Mouse (Mus musculus) neural tube, embryonic 12.5 days (tissue): ENCODE measurements around the gene Nsd1. TPM values are rescaled to one million over a fixed set of nuclear protein-coding genes. Genes with fewer than 3 reads are reported as not detected.

Experiments used
- ATAC-seq: fragments of 200-750 bp; cut with Nextera tagmentation; 2 replicates; pipeline ENCODE4 v1.8.0; 2017; ENCODE audit warnings: low read depth, mild to moderate bottlenecking, moderate TSS enrichment, moderate library complexity; ENCODE audit not compliant: low FRiP score
- H3K27ac ChIP-seq: fragments of 300-500 bp; sonication (generic); 2 replicates; pipeline ENCODE4 v1.5.1; 2016
- H3K27me3 ChIP-seq: fragments of 300-500 bp; sonication (generic); replicated peaks from 2 replicates; pipeline ENCODE4 v1.6.1; 2016; ENCODE audit warnings: mild to moderate bottlenecking
- H3K36me3 ChIP-seq: fragments of 300-500 bp; sonication (generic); 2 replicates; pipeline ENCODE4 v1.6.1; 2016; ENCODE audit warnings: mild to moderate bottlenecking
- H3K4me1 ChIP-seq: fragments of 300-500 bp; sonication (generic); 2 replicates; pipeline ENCODE4 v1.6.1; 2016
- H3K4me2 ChIP-seq: fragments of 300-500 bp; sonication (generic); replicated peaks from 2 replicates; pipeline ENCODE4 v1.6.1; 2016; ENCODE audit warnings: mild to moderate bottlenecking
- H3K4me3 ChIP-seq: fragments of 300-500 bp; sonication (generic); 2 replicates; pipeline ENCODE4 v1.5.1; 2016
- H3K9ac ChIP-seq: fragments of 300-500 bp; sonication (generic); 2 replicates; pipeline ENCODE4 v1.6.1; 2016; ENCODE audit warnings: mild to moderate bottlenecking
- H3K9me3 ChIP-seq: fragments of 300-500 bp; sonication (generic); 2 replicates; pipeline ENCODE4 v1.6.1; 2016; ENCODE audit warnings: mild to moderate bottlenecking
- WGBS: fragments of 180-500 bp; shearing (Covaris S2); methylation state at CpG from one replicate; pipeline ENCODE4 v1.1.7; 2016; 5-methylcytosine and 5-hydroxymethylcytosine counted together
- polyA plus RNA-seq: library from polyadenylated mRNA; unstranded; fragments of >200 nt; fragmentation: Nextera tagmentation; extraction: Ambion mirVana; gene quantifications from 2 replicates; pipeline ENCODE4 v1.2.1, GENCODE M21; 2016

Gene Nsd1
- polyA plus RNA-seq, 1 experiment from 2014 or later: 68.6 TPM

GRCm38 (mm10) chr13:55203740-55204139, 5.8 kb upstream of the Nsd1 start:
- H3K9ac ChIP-seq: no peak overlapping the region
- no peaks in the 10 kb centered on the region for H3K4me1 ChIP-seq
- H3K9me3 ChIP-seq: no peaks in the 10 kb centered on the region
- no peaks in the 10 kb centered on the region for H3K27me3 ChIP-seq
- no peaks in the 10 kb centered on the region for H3K36me3 ChIP-seq
- H3K4me3 ChIP-seq: no peak overlapping the region
- 86% methylated on average over 9 of the region's 9 CpGs for WGBS
- H3K4me2 ChIP-seq: no peak overlapping the region
- H3K27ac ChIP-seq: no peak overlapping the region
- ATAC-seq: no peak

- Histone ChIP-seq H3K27me3 (no peaks in the 10 kb centered on the region), H3K36me3 (no peaks in the 10 kb centered on the region), H3K27ac (no peak overlapping the region), H3K4me3 (no peak overlapping the region), H3K4me2 (no peak overlapping the region), H3K9ac (no peak overlapping the region), H3K4me1 (peaks cover 5% of the 10 kb centered on the region; the same call in 1 of the 2 replicates), H3K9me3 (no peaks in the 10 kb centered on the region)
- 84% methylated on average over 9 of the region's 11 CpGs for WGBS
- ATAC-seq: no peak
These were observed 4.8 kb upstream of the Nsd1 start for GRCm38 (mm10) chr13:55204667-55205389.

- Histone ChIP-seq H3K4me3 (no peak overlapping the region), H3K4me1 (peaks cover 13% of the 10 kb centered on the region; the same call in 1 of the 2 replicates), H3K9me3 (no peaks in the 10 kb centered on the region), H3K27me3 (no peaks in the 10 kb centered on the region), H3K9ac (no peak overlapping the region), H3K4me2 (no peak overlapping the region), H3K36me3 (no peaks in the 10 kb centered on the region), H3K27ac (no peak overlapping the region)
- no peak for ATAC-seq
- WGBS: 88% methylated on average over 6 of the region's 6 CpGs
These were observed 4.0 kb upstream of the Nsd1 start for GRCm38 (mm10) chr13:55205448-55206205.

- ATAC-seq: no peak
- WGBS: 72% methylated on average over 13 of the region's 13 CpGs
- Histone ChIP-seq H3K9ac (no peak overlapping the region), H3K36me3 (peaks cover 7% of the 10 kb centered on the region), H3K4me3 (no peak overlapping the region), H3K4me1 (peaks cover 28% of the 10 kb centered on the region), H3K27ac (no peak overlapping the region), H3K9me3 (no peaks in the 10 kb centered on the region), H3K4me2 (peak overlapping the region; percentile 85; the same call in 1 of the 2 replicates), H3K27me3 (no peaks in the 10 kb centered on the region)
These were observed 539 bp upstream of the Nsd1 start for GRCm38 (mm10) chr13:55208837-55209648.

GRCm38 (mm10) chr13:55210193-55210970, 800 bp downstream of the Nsd1 start:
- peak overlapping the region; percentile 84 for H3K4me3 ChIP-seq
- ATAC-seq: peak; percentile 64
- peak overlapping the region; percentile 95 for H3K9ac ChIP-seq
- H3K4me2 ChIP-seq: peak overlapping the region; percentile 85
- H3K4me1 ChIP-seq: peaks cover 40% of the 10 kb centered on the region
- H3K27ac ChIP-seq: peak overlapping the region; percentile 98
- no peaks in the 10 kb centered on the region for H3K27me3 ChIP-seq
- WGBS: under 1% methylated on average over 76 of the region's 77 CpGs
- no peaks in the 10 kb centered on the region for H3K9me3 ChIP-seq
- H3K36me3 ChIP-seq: peaks cover 12% of the 10 kb centered on the region

- H3K27ac ChIP-seq: peak overlapping the region; percentile 98
- H3K9ac ChIP-seq: peak overlapping the region; percentile 95
- H3K27me3 ChIP-seq: no peaks in the 10 kb centered on the region
- H3K36me3 ChIP-seq: peaks cover 12% of the 10 kb centered on the region
- peak overlapping the region; percentile 84 for H3K4me3 ChIP-seq
- under 1% methylated on average over 17 of the region's 17 CpGs for WGBS
- peaks cover 45% of the 10 kb centered on the region for H3K4me1 ChIP-seq
- peak overlapping the region; percentile 85 for H3K4me2 ChIP-seq
- peak; percentile 74 for ATAC-seq
- H3K9me3 ChIP-seq: no peaks in the 10 kb centered on the region
These were observed 1.3 kb downstream of the Nsd1 start for GRCm38 (mm10) chr13:55210971-55211220.

- WGBS: 1% methylated on average over 45 of the region's 93 CpGs
- peak; percentile 82 for ATAC-seq
- H3K27ac ChIP-seq: peak overlapping the region; percentile 98
These were observed 1.8 kb downstream of the Nsd1 start for GRCm38 (mm10) chr13:55211221-55212010.

GRCm38 (mm10) chr13:55212011-55212360, 2.4 kb downstream of the Nsd1 start:
- Histone ChIP-seq H3K27me3 (no peaks in the 10 kb centered on the region), H3K36me3 (peaks cover 20% of the 10 kb centered on the region), H3K27ac (peak overlapping the region; percentile 98), H3K9ac (peak overlapping the region; percentile 95), H3K9me3 (no peaks in the 10 kb centered on the region), H3K4me3 (peak overlapping the region; percentile 84), H3K4me2 (peak overlapping the region; percentile 85), H3K4me1 (peaks cover 52% of the 10 kb centered on the region)
- ATAC-seq: peak; percentile 51
- 0% methylated on average over 12 of the region's 32 CpGs for WGBS

More at GRCm38 (mm10) chr13:55211221-55212010, 1.8 kb downstream of the Nsd1 start:
- Histone ChIP-seq H3K4me1 (peaks cover 50% of the 10 kb centered on the region), H3K9ac (peak overlapping the region; percentile 95), H3K4me2 (peak overlapping the region; percentile 85), H3K27me3 (no peaks in the 10 kb centered on the region), H3K36me3 (peaks cover 18% of the 10 kb centered on the region), H3K4me3 (peak overlapping the region; percentile 84), H3K9me3 (no peaks in the 10 kb centered on the region)

GRCm38 (mm10) chr13:55212361-55213137, 3.0 kb downstream of the Nsd1 start:
- Histone ChIP-seq H3K4me3 (peak overlapping the region; percentile 84), H3K36me3 (peaks cover 26% of the 10 kb centered on the region), H3K4me1 (peaks cover 52% of the 10 kb centered on the region), H3K9me3 (no peaks in the 10 kb centered on the region), H3K4me2 (peak overlapping the region; percentile 85), H3K27me3 (no peaks in the 10 kb centered on the region), H3K27ac (peak overlapping the region; percentile 98), H3K9ac (peak overlapping the region; percentile 95)
- peak; percentile 6; the same call in 1 of the 2 replicates for ATAC-seq
- WGBS: under 1% methylated on average over 58 of the region's 58 CpGs

GRCm38 (mm10) chr13:55213138-55213806, 3.7 kb downstream of the Nsd1 start:
- no peaks in the 10 kb centered on the region for H3K9me3 ChIP-seq
- peak overlapping the region; percentile 85 for H3K4me2 ChIP-seq
- ATAC-seq: no peak
- H3K27ac ChIP-seq: peak overlapping the region; percentile 98
- H3K27me3 ChIP-seq: no peaks in the 10 kb centered on the region
- WGBS: 62% methylated on average over 10 of the region's 10 CpGs
- peak overlapping the region; percentile 84 for H3K4me3 ChIP-seq
- peaks cover 33% of the 10 kb centered on the region for H3K36me3 ChIP-seq
- peak overlapping the region; percentile 95 for H3K9ac ChIP-seq
- H3K4me1 ChIP-seq: peaks cover 55% of the 10 kb centered on the region
